Comparison of ENCODE assay signal across 14 mouse cellular contexts in genomic region chr6:111911997-111912396, GRCm38 (mm10).
DNase-seq lines count a peak whose midpoint lies in the region; ATAC-seq and TF ChIP-seq lines count a peak whose summit lies in the region.
"Had no signal": no experiment of that assay in that cellular context is flagged by ENCODE, and none has a peak within 500 bp of the region (broad histone marks: within the 10 kb centered on the region; RNA-seq: fewer than 3 reads in every experiment).

No protein-coding gene starts in this region.

- H3K9me3 ChIP-seq in hindbrain, postnatal 0 days (ENCODE audit: low read length), result no peaks in the 10 kb centered on the region
- H3K9me3 ChIP-seq in hindbrain, embryonic 10.5 days, result no peaks in the 10 kb centered on the region
- H3K9me3 ChIP-seq: embryonic facial prominence, embryonic 13.5 days had no signal

- H3K4me2 ChIP-seq in hindbrain, postnatal 0 days (ENCODE audit: low read depth, low read length), result no peak overlapping the region
- H3K4me2 ChIP-seq: embryonic facial prominence, embryonic 13.5 days; liver, embryonic 11.5 days had no signal

- ATAC-seq in hindbrain, postnatal 0 days, result no peak
- no peak for ATAC-seq in inflammation-experienced regulatory T-cells, adult 6 months

- WGBS in hindbrain, postnatal 0 days, result 55% methylated on average over 2 of the region's 2 CpGs
- 57% methylated on average over 2 of the region's 2 CpGs for WGBS in hindbrain, embryonic 10.5 days

- DNase-seq in cerebellum, postnatal 14 days, result peak; percentile 10 to 22
- no peak for DNase-seq in cerebellum, postnatal 4 days (ENCODE audit: low spot score in 2 of 2)
- DNase-seq in hindbrain, postnatal 0 days (ENCODE audit: low spot score), result peak; percentile 77
- DNase-seq in hindbrain, embryonic 10.5 days (ENCODE audit: low spot score), result no peak
- DNase-seq in lung, postnatal 10 days, result peak; percentile 10
- DNase-seq in lung, postnatal 25 days (ENCODE audit: low spot score), result no peak
- peak; percentile 39 for DNase-seq in retina, postnatal 1 day
- DNase-seq: adrenal gland, postnatal 36 days; heart, postnatal 14 days; kidney, adult 2 months had no signal

- H3K4me3 ChIP-seq in hindbrain, postnatal 0 days (ENCODE audit: low read length), result no peak overlapping the region
- no peak overlapping the region for H3K4me3 ChIP-seq in hindbrain, embryonic 10.5 days
- H3K4me3 ChIP-seq: embryonic facial prominence, embryonic 13.5 days had no signal

- H3K4me1 ChIP-seq in hindbrain, postnatal 0 days (ENCODE audit: insufficient read depth, low read length), result no peaks in the 10 kb centered on the region
- H3K4me1 ChIP-seq in hindbrain, embryonic 10.5 days (replicated peaks), result peaks cover 5% of the 10 kb centered on the region; the same call in 1 of the 2 replicates

- no peaks in the 10 kb centered on the region for H3K27me3 ChIP-seq in hindbrain, postnatal 0 days (ENCODE audit: insufficient read depth, low read length)
- no peaks in the 10 kb centered on the region for H3K27me3 ChIP-seq in hindbrain, embryonic 10.5 days (ENCODE audit: insufficient read depth, poor library complexity, severe bottlenecking)
- H3K27me3 ChIP-seq: embryonic facial prominence, embryonic 13.5 days had no signal

- no peaks in the 10 kb centered on the region for H3K36me3 ChIP-seq in hindbrain, postnatal 0 days (ENCODE audit: insufficient read depth, low read length)
- H3K36me3 ChIP-seq in hindbrain, embryonic 10.5 days, result no peaks in the 10 kb centered on the region
- H3K36me3 ChIP-seq: embryonic facial prominence, embryonic 13.5 days had no signal

- peak; percentile 64 for TF ChIP-seq CTCF in hindbrain, postnatal 0 days (IDR thresholded peaks at IDR 0.05; ENCODE audit: low read depth)

- no peak overlapping the region for H3K9ac ChIP-seq in hindbrain, postnatal 0 days (replicated peaks; ENCODE audit: low read length)
- H3K9ac ChIP-seq: embryonic facial prominence, embryonic 13.5 days had no signal

- no peak overlapping the region for H3K27ac ChIP-seq in hindbrain, postnatal 0 days
- H3K27ac ChIP-seq in hindbrain, embryonic 10.5 days, result no peak overlapping the region
- H3K27ac ChIP-seq: embryonic facial prominence, embryonic 13.5 days; macrophage had no signal

Comparison
In these comparisons a context has a peak if more than half of its experiments do, and no peak if none do; other contexts are left out.
1. DNase-seq: peak in cerebellum, postnatal 14 days (2 of 2), hindbrain, postnatal 0 days (single experiment), lung, postnatal 10 days (single experiment) and retina, postnatal 1 day (single experiment); none in cerebellum, postnatal 4 days (0 of 2), hindbrain, embryonic 10.5 days (single experiment) and lung, postnatal 25 days (single experiment).